Mouse (Mus musculus): ENCODE data around the gene Tldc1. TPM values are rescaled to one million over a fixed set of nuclear protein-coding genes. Genes with fewer than 3 reads are reported as not detected.

Gene Tldc1
- total RNA-seq, 2 experiments from 2014 or later: 8.7 to 12.0 TPM

DNA sequence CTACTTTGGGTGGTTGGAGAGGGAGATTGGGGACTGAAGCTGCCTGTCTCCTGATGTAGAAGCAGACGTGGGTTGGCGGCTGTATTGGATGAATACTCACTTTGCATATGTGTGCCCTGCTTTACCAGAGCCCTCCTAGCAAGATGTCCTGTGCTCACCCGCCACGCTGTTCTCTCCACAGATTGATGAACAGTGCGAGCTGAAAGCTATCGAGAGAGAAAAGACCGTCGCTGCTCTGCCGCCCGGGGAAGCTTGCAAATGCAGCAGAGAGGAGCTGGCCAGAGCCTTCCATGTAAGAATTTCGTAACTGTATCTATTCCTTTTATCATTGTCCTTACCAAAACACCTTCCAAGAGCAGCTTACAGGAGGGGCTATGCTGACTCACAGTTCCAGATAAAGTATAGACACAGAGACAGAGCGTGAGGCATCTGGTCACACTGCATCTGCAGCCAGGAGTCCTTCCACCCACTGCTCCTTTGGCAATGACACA lies 59.2 kb downstream of the Tldc1 start:
- peak; percentile 49 for DNase-seq

DNA sequence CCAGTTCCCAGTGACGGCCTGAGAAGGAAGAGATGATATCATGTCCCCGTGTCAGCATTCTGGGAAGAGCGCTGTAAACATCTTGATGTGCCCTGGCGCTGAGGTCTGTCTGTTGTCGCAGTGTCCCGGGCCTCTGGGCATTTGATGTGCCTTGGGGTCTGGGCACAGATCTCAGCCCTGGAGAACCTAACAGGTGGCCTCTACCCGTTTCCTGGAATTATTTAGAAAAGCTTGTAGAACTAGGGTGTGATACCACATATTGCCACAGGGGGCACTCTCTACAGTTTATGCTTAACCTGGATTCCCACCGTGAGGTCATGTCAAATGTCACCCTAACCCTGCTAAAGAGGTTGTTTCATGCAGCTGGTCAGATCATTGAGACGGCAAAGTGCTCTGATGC lies 60.5 kb downstream of the Tldc1 start:
- peak; percentile 41 for DNase-seq

GRCm38 (mm10) chr8:119716730-119717299 lies 61.4 kb downstream of the Tldc1 start:
- no peak for DNase-seq

GRCm38 (mm10) chr8:119715221-119715620 lies 63.0 kb downstream of the Tldc1 start:
- peak; percentile 77 for DNase-seq

DNA sequence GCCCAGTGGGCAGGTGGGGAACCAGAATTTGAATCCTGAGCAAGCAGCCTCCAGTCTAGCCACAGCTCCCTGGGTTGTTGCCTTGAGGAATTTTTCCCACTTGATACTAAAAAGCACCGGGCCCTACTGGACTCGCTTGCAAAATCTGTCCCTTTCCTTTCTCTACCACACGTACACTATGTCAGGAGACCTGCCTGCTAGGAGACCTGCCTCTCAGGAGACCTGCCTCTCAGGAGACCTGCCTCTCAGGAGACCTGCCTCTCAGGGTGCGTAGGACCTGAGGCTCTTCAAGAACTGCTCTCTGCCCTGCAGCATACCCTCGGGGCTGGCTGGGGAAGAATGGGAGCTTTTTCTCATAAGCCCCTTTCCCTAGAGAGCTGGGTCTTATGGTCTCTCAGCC lies 64.8 kb downstream of the Tldc1 start:
- no peak for DNase-seq

DNA sequence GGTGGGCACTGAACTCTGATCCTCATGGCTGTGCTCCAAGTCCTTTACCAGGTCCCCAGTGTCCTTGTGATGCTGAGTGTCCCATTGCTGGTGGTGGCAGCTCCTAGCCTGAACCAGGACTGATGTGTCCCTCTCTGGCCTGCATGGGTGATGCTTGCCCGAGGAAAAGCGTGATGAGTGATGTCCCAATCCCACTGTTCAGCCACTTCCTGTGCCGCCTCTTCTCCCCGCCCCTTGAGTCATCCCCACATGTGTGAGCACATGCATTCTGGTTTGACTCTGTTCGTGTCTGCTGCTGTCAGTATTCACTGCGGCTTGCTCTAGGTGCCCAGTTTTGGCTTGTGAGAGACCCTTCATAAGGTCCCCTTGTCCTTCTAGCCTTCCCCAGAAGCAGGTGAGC lies 66.0 kb downstream of the Tldc1 start:
- peak; percentile 49 for DNase-seq

Other genes starting within 250 kb of the Tldc1 start
- 100 to 1,000 TPM; 103 to 114 TPM for gene Mbtps1, start 219.7 kb downstream of the Tldc1 start, total RNA-seq (2021)
- 10 to 100 TPM; 24.8 to 28.0 TPM for gene Hsdl1, start 203.2 kb downstream of the Tldc1 start, total RNA-seq (2021)
- not detected for gene Dnaaf1, start 203.2 kb downstream of the Tldc1 start, total RNA-seq (2021)
- gene Taf1c, start 173.2 kb downstream of the Tldc1 start, total RNA-seq (2021): 10 to 100 TPM; 10.1 to 13.0 TPM
- not detected for gene Adad2, start 165.7 kb downstream of the Tldc1 start, total RNA-seq (2021)
- gene Kcng4, start 142.7 kb downstream of the Tldc1 start, total RNA-seq (2021): under 1 TPM; 0.42 to 0.79 TPM
- 10 to 100 TPM; 15.4 to 17.4 TPM for gene Wfdc1, start 112.1 kb downstream of the Tldc1 start, total RNA-seq (2021)
- gene Atp2c2, start 78.4 kb downstream of the Tldc1 start, total RNA-seq (2021): under 1 TPM; 0.12 to 0.39 TPM
- 10 to 100 TPM; 68.0 to 77.5 TPM for gene Cotl1, start 62.1 kb upstream of the Tldc1 start, total RNA-seq (2021)
- 10 to 100 TPM in 1 of 2 experiments, 1 to 10 TPM in 1; 7.3 to 11.2 TPM for gene Klhl36, start 83.8 kb upstream of the Tldc1 start, total RNA-seq (2021)
- gene Usp10, start 131.9 kb upstream of the Tldc1 start, total RNA-seq (2021): 100 to 1,000 TPM in 1 of 2 experiments, 10 to 100 TPM in 1; 92.2 to 106 TPM
- 1 to 10 TPM; 1.9 to 2.0 TPM for gene Gm20388, start 132.4 kb upstream of the Tldc1 start, total RNA-seq (2021)
- 1 to 10 TPM; 5.9 to 7.7 TPM for gene Crispld2, start 214.0 kb upstream of the Tldc1 start, total RNA-seq (2021)

Measured in adrenal gland, postnatal 10 days (tissue).